Mouse (Mus musculus): ENCODE results near the gene Tm7sf2. TPM values are rescaled to one million over a fixed set of nuclear protein-coding genes. Genes with fewer than 3 reads are reported as not detected.

Gene Tm7sf2
- 17.0 and 19.1 TPM in 2 replicates for polyA plus RNA-seq (2015; fragmentation: Nextera tagmentation; extraction: Ambion mirVana)

- no peak; the same call in 1 of the 2 replicates for TF ChIP-seq CTCF (IDR thresholded peaks at IDR 0.05; ENCODE audit: low read depth)
- H3K9me3 ChIP-seq (replicated peaks; ENCODE audit: low read length), result no peaks in the 10 kb centered on the region
- H3K27ac ChIP-seq, result peak within 1 kb of the TSS; percentile 70
- WGBS, result 7% methylated on average over 33 of the region's 33 CpGs
- peak within 1 kb of the TSS; percentile 86 for H3K4me2 ChIP-seq (ENCODE audit: low read length)
- H3K36me3 ChIP-seq (ENCODE audit: insufficient read depth, low read length), result peaks cover 22% of the 10 kb centered on the region; the same call in 1 of the 2 replicates
- DNase-seq (ENCODE audit: low spot score) (peak; percentile 96), ATAC-seq (replicated peaks; ENCODE audit: low FRiP score, low read depth) (peak; percentile 88)
- H3K9ac ChIP-seq (ENCODE audit: low read depth, low read length), result peak within 1 kb of the TSS; percentile 41
- no peaks in the 10 kb centered on the region for H3K27me3 ChIP-seq (ENCODE audit: insufficient read depth, low read length)
- H3K4me3 ChIP-seq (replicated peaks; ENCODE audit: low read depth, low read length), result peak within 1 kb of the TSS; percentile 37
- H3K4me1 ChIP-seq (replicated peaks; ENCODE audit: insufficient read depth, low read length), result peaks cover 13% of the 10 kb centered on the region; the same call in 1 of the 2 replicates
These were observed at the start of gene Tm7sf2 for GRCm38 (mm10) chr19:6067724-6068415. Gene Tm7sf2, minus strand, starts transcription at chr19:6068373.

GRCm38 (mm10) chr19:6117346-6117985 lies 49.3 kb upstream of the Tm7sf2 start:
- Histone ChIP-seq H3K9ac (ENCODE audit: low read depth, low read length) (peak overlapping the region; percentile 81), H3K27ac (peak overlapping the region; percentile 95), H3K4me1 (replicated peaks; ENCODE audit: insufficient read depth, low read length) (peaks cover 5% of the 10 kb centered on the region), H3K36me3 (ENCODE audit: insufficient read depth, low read length) (peaks cover 19% of the 10 kb centered on the region), H3K27me3 (ENCODE audit: insufficient read depth, low read length) (no peaks in the 10 kb centered on the region), H3K4me3 (replicated peaks; ENCODE audit: low read depth, low read length) (peak overlapping the region; percentile 79), H3K9me3 (replicated peaks; ENCODE audit: low read length) (no peaks in the 10 kb centered on the region), H3K4me2 (ENCODE audit: low read length) (peak overlapping the region; percentile 98)
- ATAC-seq (replicated peaks; ENCODE audit: low FRiP score, low read depth) (no peak), DNase-seq (ENCODE audit: low spot score) (no peak)
- no peak for TF ChIP-seq CTCF (IDR thresholded peaks at IDR 0.05; ENCODE audit: low read depth)
- 4% methylated on average over 32 of the region's 32 CpGs for WGBS

GRCm38 (mm10) chr19:6116113-6116850 lies 48.1 kb upstream of the Tm7sf2 start:
- no peak overlapping the region for H3K4me3 ChIP-seq (replicated peaks; ENCODE audit: low read depth, low read length)
- DNase-seq (ENCODE audit: low spot score) (no peak), ATAC-seq (replicated peaks; ENCODE audit: low FRiP score, low read depth) (no peak)
- no peaks in the 10 kb centered on the region for H3K27me3 ChIP-seq (ENCODE audit: insufficient read depth, low read length)
- H3K4me1 ChIP-seq (replicated peaks; ENCODE audit: insufficient read depth, low read length), result peaks cover 5% of the 10 kb centered on the region
- WGBS, result 93% methylated on average over 15 of the region's 15 CpGs
- no peaks in the 10 kb centered on the region for H3K9me3 ChIP-seq (replicated peaks; ENCODE audit: low read length)
- peak overlapping the region; percentile 98; the same call in 1 of the 2 replicates for H3K4me2 ChIP-seq (ENCODE audit: low read length)
- H3K36me3 ChIP-seq (ENCODE audit: insufficient read depth, low read length), result peaks cover 19% of the 10 kb centered on the region
- no peak for TF ChIP-seq CTCF (IDR thresholded peaks at IDR 0.05; ENCODE audit: low read depth)
- H3K27ac ChIP-seq, result no peak overlapping the region
- H3K9ac ChIP-seq (ENCODE audit: low read depth, low read length), result 0 out of 2 replicates have a peak overlapping the region, but pooled peaks have one; percentile 18

- H3K4me1 ChIP-seq (replicated peaks; ENCODE audit: insufficient read depth, low read length), result peaks cover 5% of the 10 kb centered on the region
- H3K4me2 ChIP-seq (ENCODE audit: low read length), result no peak overlapping the region
- H3K9me3 ChIP-seq (replicated peaks; ENCODE audit: low read length), result no peaks in the 10 kb centered on the region
- H3K9ac ChIP-seq (ENCODE audit: low read depth, low read length), result no peak overlapping the region
- WGBS, result 34% methylated on average over 6 of the region's 6 CpGs
- no peak for DNase-seq (ENCODE audit: low spot score)
- H3K4me3 ChIP-seq (replicated peaks; ENCODE audit: low read depth, low read length), result no peak overlapping the region
- no peak overlapping the region for H3K27ac ChIP-seq
- no peak for ATAC-seq (replicated peaks; ENCODE audit: low FRiP score, low read depth)
- H3K36me3 ChIP-seq (ENCODE audit: insufficient read depth, low read length), result peaks cover 19% of the 10 kb centered on the region
- H3K27me3 ChIP-seq (ENCODE audit: insufficient read depth, low read length), result no peaks in the 10 kb centered on the region
- no peak for TF ChIP-seq CTCF (IDR thresholded peaks at IDR 0.05; ENCODE audit: low read depth)
These were observed 44.9 kb upstream of the Tm7sf2 start for GRCm38 (mm10) chr19:6113116-6113515.

- no peak within 1 kb of the TSS for H3K9ac ChIP-seq (ENCODE audit: low read depth, low read length)
- no peak within 1 kb of the TSS for H3K4me3 ChIP-seq (replicated peaks; ENCODE audit: low read depth, low read length)
- H3K9me3 ChIP-seq (replicated peaks; ENCODE audit: low read length), result no peaks in the 10 kb centered on the region
- no peaks in the 10 kb centered on the region for H3K36me3 ChIP-seq (ENCODE audit: insufficient read depth, low read length)
- DNase-seq (ENCODE audit: low spot score), result no peak
- WGBS, result 76% methylated on average over 7 of the region's 7 CpGs
- TF ChIP-seq CTCF (IDR thresholded peaks at IDR 0.05; ENCODE audit: low read depth), result no peak
- no peak for ATAC-seq (replicated peaks; ENCODE audit: low FRiP score, low read depth)
- H3K4me1 ChIP-seq (replicated peaks; ENCODE audit: insufficient read depth, low read length), result no peaks in the 10 kb centered on the region
- H3K27me3 ChIP-seq (ENCODE audit: insufficient read depth, low read length), result no peaks in the 10 kb centered on the region
- H3K4me2 ChIP-seq (ENCODE audit: low read length), result no peak within 1 kb of the TSS
- no peak within 1 kb of the TSS for H3K27ac ChIP-seq
These were observed 37.4 kb upstream of the Tm7sf2 start, which contains the start of gene Naaladl1 for GRCm38 (mm10) chr19:6105586-6105985. Gene Naaladl1, plus strand, starts transcription at chr19:6105782.

GRCm38 (mm10) chr19:6104476-6104875 lies 36.3 kb upstream of the Tm7sf2 start:
- no peak for TF ChIP-seq CTCF (IDR thresholded peaks at IDR 0.05; ENCODE audit: low read depth)
- ATAC-seq (replicated peaks; ENCODE audit: low FRiP score, low read depth) (no peak), DNase-seq (ENCODE audit: low spot score) (no peak)
- Histone ChIP-seq H3K9me3 (replicated peaks; ENCODE audit: low read length) (no peaks in the 10 kb centered on the region), H3K9ac (ENCODE audit: low read depth, low read length) (no peak overlapping the region), H3K36me3 (ENCODE audit: insufficient read depth, low read length) (no peaks in the 10 kb centered on the region), H3K27me3 (ENCODE audit: insufficient read depth, low read length) (no peaks in the 10 kb centered on the region), H3K4me3 (replicated peaks; ENCODE audit: low read depth, low read length) (no peak overlapping the region), H3K4me2 (ENCODE audit: low read length) (no peak overlapping the region), H3K4me1 (replicated peaks; ENCODE audit: insufficient read depth, low read length) (no peaks in the 10 kb centered on the region), H3K27ac (no peak overlapping the region)
- WGBS, result 70% methylated on average over 4 of the region's 4 CpGs

Measured in kidney, postnatal 0 days (tissue).